Mouse (Mus musculus): ENCODE results near the gene Wdr31.

DNA sequence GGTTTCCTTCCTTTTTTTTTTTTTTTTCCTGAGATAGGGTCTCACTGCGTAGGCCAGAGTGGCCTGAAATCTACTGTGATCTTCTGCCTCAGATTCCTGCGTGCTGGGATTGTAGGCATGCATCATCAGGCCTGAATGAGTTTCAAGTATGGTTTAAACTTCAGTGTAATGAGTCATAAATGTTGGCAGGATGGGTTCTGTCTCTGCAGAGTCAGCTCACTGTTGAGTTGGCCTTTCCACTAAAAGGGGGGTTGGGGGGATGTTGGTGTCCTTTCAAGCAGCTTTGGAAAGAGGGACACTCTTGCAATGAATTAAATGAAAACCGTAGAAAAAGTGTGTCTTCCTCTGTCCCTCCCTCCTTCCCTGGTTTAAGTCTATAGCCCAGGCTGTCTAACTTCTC, 71.7 kb downstream of the Wdr31 start:
- TF ChIP-seq CTCF (IDR thresholded peaks at IDR 0.05; ENCODE audit: control insufficient read depth, insufficient read depth, low read length) (no peak), POLR2A (IDR thresholded peaks at IDR 0.05; ENCODE audit: borderline replicate concordance, control insufficient read depth, low read depth, low read length) (no peak)
